Mouse (Mus musculus) ES-Bruce4 (cell line): ENCODE results near the gene Mtmr2.

ENCODE experiments used
- CTCF ChIP-seq: IDR thresholded peaks from one replicate; pipeline ENCODE4 v1.8.1; 2011; ENCODE audit warnings: low read depth, low read length
- POLR2A ChIP-seq: IDR thresholded peaks from one replicate; pipeline ENCODE4 v1.8.1; 2011; ENCODE audit warnings: low read length; ENCODE audit not compliant: insufficient read depth

DNA sequence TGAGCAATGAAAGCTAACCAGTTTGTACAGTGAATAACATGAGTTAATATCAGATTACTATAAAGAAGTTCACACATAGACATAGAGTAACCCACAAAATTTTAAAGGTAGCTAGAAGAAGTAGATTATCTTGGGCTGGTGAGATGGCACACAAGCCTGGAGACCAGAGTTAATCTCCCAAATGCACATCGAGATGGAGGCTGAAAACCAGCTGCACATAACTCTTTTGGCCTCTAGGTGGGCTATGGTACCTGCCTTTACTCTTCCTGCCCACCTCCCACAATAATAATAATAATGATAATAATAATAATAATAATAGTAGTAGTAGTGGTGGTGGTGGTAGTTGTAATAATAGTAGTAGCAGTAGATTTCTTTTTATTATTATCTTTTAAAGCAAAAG is 46.1 kb downstream of the Mtmr2 start:
- TF ChIP-seq CTCF (no peak), POLR2A (no peak)
